Mouse (Mus musculus) ovary, adult 18-20 months (tissue): ENCODE measurements around the gene Pgm5.
A peak's percentile ranks its signal among the peaks of the same experiment; 100 is the strongest.

Experiments used
- DNase-seq: peaks from one replicate; pipeline ENCODE4 v3.0.0; 2022; ENCODE audit warnings: low spot score, mixed read lengths

Gene Pgm5

GRCm38 (mm10) chr19:24871037-24871635, 9.5 kb upstream of the Pgm5 start:
- DNase-seq = no peak

GRCm38 (mm10) chr19:24865436-24865835, 3.8 kb upstream of the Pgm5 start:
- DNase-seq = no peak

- no peak for DNase-seq
These were observed 411 bp downstream of the Pgm5 start for GRCm38 (mm10) chr19:24861276-24861611.

- no peak for DNase-seq
These were observed 10.0 kb downstream of the Pgm5 start for GRCm38 (mm10) chr19:24851456-24852315.

- no peak for DNase-seq
These were observed 12.8 kb downstream of the Pgm5 start for GRCm38 (mm10) chr19:24848844-24849243.

- DNase-seq = no peak
These were observed 13.3 kb downstream of the Pgm5 start for GRCm38 (mm10) chr19:24848345-24848744.

- DNase-seq = no peak
These were observed 16.6 kb downstream of the Pgm5 start for GRCm38 (mm10) chr19:24845007-24845546.

GRCm38 (mm10) chr19:24842080-24842479, 19.6 kb downstream of the Pgm5 start:
- no peak for DNase-seq

GRCm38 (mm10) chr19:24824517-24824916, 37.1 kb downstream of the Pgm5 start:
- DNase-seq = no peak

- DNase-seq = no peak
These were observed 45.9 kb downstream of the Pgm5 start for GRCm38 (mm10) chr19:24815661-24816221.

GRCm38 (mm10) chr19:24812861-24813293, 48.8 kb downstream of the Pgm5 start:
- DNase-seq = no peak

GRCm38 (mm10) chr19:24812106-24812810, 49.4 kb downstream of the Pgm5 start:
- peak; percentile 12 for DNase-seq

- no peak for DNase-seq
These were observed 50.2 kb downstream of the Pgm5 start for GRCm38 (mm10) chr19:24811451-24811850.

GRCm38 (mm10) chr19:24806013-24806412, 55.6 kb downstream of the Pgm5 start:
- DNase-seq = no peak

GRCm38 (mm10) chr19:24797606-24798005, 64.0 kb downstream of the Pgm5 start:
- DNase-seq = no peak

- no peak for DNase-seq
These were observed 67.3 kb downstream of the Pgm5 start for GRCm38 (mm10) chr19:24794350-24794749.

GRCm38 (mm10) chr19:24793545-24794139, 68.0 kb downstream of the Pgm5 start:
- DNase-seq = no peak

- no peak for DNase-seq
These were observed 68.8 kb downstream of the Pgm5 start for GRCm38 (mm10) chr19:24792876-24793275.

- DNase-seq = no peak
These were observed 75.8 kb downstream of the Pgm5 start for GRCm38 (mm10) chr19:24785898-24786297.

GRCm38 (mm10) chr19:24785056-24785675, 76.5 kb downstream of the Pgm5 start:
- DNase-seq = no peak

- DNase-seq = no peak
These were observed 77.9 kb downstream of the Pgm5 start for GRCm38 (mm10) chr19:24783736-24784135.
